Mouse (Mus musculus): ENCODE measurements around the gene Hist1h4i.
A peak's percentile ranks its signal among the peaks of the same experiment; 100 is the strongest.
"Not testable (repeated sequence)": the region's sequence is repeated elsewhere in the genome, so short reads cannot be mapped to it uniquely, and the experiment has no call there.

Gene Hist1h4i

DNA sequence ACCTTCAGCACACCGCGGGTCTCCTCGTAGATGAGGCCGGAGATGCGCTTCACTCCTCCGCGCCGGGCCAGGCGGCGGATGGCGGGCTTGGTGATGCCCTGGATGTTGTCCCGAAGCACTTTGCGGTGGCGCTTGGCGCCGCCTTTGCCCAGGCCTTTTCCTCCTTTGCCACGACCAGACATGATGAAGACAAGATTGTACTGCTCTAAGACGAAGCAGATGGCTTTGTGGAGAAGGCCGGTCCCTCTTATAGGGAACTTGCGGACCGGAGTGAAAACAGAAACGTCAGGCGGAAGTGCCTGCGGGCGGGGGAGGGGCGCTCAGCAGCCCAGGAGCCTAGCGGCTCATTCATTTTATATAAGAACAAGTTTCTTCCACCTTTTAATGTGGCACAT is at the start of gene Hist1h4i:
Hist1h4i (minus strand) TSS at position 221 of the 395 bp plus-strand sequence.
- peak; percentile 97 for DNase-seq (ENCODE audit: extremely low spot score)

DNA sequence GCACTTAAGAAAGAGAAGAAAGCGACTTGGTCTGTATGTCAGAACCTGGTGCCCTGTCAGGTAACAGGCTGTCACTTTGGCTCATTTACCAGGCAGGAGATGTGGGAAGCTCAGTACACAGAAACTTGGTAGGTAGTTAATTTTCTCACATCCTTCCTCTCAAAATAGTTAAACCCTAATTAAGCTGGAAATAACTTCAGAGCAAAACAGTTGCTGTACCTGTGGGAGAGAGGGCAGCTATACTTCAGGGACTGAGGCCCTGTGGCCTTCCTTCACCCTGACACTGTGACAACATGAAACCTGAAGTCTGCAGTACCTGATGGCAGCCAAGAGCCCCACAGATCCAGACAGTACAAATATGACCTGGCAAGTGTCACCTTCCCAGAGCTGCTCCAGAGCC is 43.0 kb upstream of the Hist1h4i start, which contains the start of gene Vmn1r188:
Vmn1r188 (plus strand) TSS at position 301 of the 400 bp plus-strand sequence.
- DNase-seq (ENCODE audit: extremely low spot score) = not testable (repeated sequence)

DNA sequence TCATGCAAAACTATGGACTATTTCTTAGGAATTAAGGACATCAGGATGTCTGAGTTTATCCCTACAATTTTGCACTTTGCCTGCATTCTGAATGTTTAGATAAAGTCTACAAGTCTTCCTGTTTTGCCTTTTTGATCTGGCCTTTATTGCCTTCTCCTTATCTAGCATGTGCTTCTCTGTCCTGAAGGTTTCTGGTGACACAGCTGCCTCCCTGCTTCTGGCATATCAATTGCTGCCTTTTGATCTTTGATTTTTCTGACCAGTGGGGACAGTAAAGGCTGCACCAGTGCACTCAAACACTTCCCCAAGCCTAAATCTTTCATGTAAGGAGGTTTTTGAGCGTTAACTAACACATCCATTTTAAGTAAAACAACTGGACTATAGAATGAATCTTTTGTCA is 22.3 kb upstream of the Hist1h4i start:
- DNase-seq (ENCODE audit: extremely low spot score) = no peak

DNA sequence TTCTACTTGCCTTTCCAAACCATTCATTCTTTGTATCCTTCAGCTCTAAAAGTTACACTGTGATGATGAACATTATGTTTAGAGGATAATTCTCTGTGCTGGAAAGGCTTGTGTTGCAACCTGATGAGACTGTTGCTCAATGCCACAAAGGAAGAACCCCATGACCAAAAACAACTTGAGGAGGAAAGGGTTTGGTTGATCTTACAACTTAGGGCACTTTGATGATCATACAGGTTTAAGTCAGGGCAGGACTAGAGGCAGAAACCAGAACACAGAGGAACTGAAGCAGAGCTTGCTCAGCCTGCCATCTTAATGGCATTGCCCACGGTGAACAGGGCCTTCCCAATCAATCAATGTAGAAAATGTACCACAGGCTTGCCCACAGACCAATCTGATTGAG is 20.3 kb upstream of the Hist1h4i start:
- DNase-seq (ENCODE audit: extremely low spot score) = no peak

DNA sequence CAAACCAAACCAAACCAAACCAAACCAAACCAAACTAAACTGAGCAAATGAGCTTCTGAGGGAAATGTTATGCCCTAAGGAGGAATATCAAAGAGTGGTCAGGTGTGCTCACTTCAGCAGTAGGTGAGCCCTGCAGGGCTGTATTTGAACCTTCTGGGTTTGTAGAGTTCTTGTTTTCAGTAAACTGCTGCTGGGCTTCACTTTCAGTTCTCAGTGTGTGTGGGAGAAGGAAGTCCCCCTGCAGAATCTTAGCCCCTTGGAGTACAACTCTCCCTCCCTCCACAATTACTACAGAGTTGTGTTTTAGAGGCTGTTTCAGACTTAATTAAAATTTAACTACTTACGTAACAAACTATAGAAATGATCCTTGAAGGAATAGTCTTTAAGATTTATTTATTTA is 12.6 kb upstream of the Hist1h4i start:
- no peak for DNase-seq (ENCODE audit: extremely low spot score)

DNA sequence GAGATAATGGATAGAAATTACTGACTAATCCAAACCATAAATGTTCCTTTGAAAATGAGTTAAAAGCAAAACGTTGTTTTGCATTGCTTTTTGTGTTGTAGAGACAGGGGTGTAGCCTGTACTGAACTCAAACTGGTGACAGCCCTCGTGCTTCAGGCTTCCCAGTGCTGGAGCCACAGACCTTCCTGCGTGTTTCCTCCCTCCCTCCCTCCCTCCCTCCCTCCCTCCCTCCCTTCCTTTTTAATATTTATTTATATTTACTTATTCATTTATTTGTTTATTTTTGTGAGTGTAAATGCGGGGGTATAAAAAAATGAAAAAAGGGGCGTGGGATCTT is 10.3 kb upstream of the Hist1h4i start:
- DNase-seq (ENCODE audit: extremely low spot score) = no peak

DNA sequence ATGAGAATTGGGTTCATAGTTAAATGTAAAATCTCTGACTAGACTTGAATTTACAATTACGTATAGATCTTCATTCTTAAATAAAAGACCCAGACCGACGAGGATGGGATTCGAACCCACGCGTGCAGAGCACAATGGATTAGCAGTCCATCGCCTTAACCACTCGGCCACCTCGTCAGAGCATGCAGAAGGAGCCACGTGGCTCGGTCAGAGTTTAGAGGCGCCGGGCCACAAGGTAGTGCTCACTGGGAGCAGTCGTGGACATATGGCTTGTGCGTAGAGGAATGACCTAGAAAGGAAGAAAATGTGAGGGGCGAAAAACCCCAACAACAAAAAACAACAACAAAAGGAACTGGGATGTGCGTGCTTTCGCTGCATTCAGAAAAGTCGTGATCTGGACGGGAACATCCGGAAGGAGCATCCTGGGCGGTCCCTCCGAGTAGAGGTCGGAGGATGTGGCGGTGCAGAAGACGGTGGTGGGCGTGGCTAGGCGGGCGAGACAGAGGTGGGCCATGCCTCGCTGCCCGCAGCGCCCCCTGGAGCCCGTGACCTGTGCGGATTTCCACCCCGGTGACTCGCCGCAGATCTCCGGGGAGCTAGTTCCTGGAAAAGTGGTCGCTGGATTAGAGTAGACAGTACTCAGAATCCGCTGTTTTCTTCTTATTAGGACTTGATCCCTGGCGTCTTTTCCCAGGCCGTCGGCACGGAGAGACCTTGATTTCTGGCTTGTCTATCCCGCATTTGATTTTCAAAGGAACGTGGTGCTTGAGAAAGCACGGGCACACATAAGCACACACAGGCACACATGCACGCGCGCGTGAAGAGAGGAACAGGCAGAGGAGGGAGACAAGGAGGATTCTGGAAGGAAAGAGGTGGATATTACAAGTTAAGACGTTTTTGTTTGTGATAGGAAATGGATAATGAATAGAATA is 9.7 kb upstream of the Hist1h4i start:
- peak; percentile 97 for DNase-seq (ENCODE audit: extremely low spot score)

DNA sequence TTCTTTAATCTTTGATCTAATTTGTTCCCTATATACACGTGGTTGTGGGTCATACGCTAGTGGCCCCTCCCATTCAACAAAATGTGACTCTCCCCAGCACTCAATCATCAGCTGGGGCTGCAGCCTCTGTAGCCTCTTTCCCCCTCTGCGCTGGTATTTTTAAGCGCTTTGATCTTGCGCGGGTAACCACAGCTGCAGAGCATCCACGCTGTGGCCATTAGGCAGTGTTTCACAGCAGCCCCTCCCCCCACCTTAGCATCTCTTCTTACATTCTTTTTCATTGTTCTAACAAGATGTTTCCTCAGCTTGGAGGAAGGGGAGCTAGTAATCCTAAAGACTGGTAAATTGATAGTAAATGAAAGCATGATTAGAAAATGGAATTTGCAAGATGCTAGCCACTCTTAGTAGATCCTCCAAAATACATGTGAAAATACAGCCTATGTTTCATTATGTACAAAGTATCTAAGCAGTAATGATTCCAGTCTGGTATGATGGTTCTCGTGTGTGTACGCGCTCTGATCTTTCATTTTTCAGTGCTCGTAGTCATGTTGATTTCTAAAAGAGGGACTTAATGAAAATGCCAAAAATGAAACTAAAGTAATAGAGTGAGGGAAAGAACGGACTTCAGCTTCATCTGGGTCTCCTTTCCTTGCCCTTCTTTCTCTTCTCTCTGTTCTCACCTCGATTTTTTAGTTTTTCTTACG is 8.7 kb upstream of the Hist1h4i start:
- peak; percentile 83 for DNase-seq (ENCODE audit: extremely low spot score)

DNA sequence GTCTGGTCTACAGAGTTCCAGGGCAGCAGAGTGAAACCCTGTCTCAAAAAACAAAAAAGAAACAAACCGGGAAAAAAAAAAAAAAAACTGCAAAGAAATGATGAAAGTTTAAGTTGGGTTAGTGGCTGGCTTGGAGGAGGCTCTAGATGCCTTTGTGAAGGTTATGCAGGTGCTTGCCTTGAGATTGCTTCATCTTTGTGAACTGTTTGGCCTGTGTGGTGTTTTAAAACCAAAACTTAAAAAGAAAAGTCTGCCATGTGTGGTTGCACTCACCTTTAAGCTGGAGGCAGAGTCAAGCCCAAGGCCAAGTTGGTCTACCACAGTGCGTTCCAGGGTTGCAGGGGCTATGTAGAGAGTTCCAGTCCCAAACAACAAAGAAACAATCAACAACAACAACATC is 7.9 kb upstream of the Hist1h4i start:
- DNase-seq (ENCODE audit: extremely low spot score) = no peak

DNA sequence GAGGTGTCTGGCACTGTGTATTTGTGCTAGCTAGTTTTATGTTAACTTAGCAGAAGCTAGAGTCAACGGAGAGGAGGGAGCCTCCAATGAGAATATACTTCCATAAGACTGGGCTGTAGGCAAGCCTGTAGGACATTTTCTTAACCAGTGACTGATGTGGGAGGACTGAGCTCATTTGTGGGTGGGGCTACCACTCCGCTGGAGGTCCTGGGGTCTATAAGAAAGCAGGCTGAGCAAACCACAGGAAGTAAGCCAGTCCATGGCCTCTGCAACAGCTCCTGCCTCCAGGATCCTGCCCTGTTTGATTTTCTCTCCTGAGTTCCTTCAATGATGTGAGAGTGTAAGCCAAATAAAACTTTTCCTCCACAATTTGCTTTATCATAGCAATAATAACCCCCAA is 4.1 kb upstream of the Hist1h4i start:
- no peak for DNase-seq (ENCODE audit: extremely low spot score)

DNA sequence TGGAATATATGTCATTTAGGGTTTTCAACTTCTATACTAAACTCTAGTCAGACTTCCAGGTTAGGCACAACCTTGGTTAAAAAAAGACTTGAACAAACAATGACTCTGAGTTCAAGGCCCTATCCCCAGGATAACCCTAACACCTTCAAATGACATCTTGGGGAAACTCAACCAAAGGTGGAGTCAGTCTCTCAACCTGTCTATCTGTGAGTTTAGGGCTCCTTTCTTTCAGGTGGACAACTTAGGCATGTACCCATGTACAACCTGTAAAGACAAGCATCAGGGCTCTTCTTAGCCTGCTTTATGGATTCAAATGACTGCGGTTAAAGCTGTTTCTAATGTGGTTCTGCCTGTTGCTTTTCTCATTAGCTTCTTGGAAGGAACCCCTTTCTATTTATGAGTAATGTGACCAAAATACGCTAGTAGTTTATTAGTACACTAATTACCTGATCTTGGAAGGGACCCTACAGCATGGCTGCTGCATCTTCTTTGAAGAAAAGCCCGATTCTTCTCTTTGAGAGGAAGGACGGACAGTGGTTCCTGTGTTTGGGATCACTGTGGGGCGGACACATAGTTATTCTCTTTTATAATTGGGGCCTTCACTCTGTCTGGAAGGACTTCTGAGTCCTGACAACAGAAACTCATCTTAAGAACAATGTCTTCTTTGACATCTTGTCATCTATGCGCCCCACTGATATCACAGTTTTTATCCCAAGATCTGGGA is 3.4 kb upstream of the Hist1h4i start:
- DNase-seq (ENCODE audit: extremely low spot score) = no peak

DNA sequence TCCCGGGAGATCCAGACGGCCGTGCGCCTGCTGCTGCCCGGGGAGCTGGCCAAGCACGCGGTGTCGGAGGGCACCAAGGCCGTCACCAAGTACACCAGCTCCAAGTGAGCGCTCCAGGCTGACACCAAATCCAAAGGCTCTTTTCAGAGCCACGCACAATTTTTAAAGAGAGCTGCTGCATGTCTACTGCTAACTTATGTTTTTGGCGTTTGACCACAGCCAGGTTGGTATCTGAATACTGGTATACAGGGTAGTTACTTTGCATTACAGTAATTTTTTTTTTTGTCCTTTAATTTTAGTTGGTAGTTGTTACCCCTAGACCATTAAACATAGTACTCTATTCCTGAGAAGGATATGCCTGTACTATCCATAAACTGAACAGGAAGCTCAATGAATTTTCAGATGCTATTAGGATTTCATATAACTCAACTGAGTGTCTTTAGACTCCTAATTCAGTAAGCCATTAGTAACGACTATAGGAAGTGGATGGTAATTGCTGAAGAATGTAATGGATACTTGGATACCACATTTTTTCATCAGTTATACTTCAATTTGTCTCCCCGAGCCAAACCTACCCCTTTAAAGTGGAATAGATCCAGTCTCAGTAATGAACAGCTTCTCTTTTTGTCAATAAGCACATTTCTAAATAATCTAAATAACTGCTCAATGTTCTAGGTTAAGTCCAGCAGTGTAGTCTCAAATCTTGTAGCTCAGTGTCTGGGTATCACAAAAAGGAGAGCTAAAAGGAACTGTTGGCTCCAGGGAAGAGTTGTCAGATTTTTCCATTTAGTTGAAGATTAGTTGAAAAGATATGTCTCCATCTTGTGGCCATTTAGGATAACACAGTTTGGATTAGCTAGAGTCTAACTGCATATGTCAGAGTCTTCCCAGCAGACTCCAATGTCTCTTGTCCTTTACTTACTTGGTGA is 2.6 kb upstream of the Hist1h4i start:
- DNase-seq (ENCODE audit: extremely low spot score) = peak; percentile 78

DNA sequence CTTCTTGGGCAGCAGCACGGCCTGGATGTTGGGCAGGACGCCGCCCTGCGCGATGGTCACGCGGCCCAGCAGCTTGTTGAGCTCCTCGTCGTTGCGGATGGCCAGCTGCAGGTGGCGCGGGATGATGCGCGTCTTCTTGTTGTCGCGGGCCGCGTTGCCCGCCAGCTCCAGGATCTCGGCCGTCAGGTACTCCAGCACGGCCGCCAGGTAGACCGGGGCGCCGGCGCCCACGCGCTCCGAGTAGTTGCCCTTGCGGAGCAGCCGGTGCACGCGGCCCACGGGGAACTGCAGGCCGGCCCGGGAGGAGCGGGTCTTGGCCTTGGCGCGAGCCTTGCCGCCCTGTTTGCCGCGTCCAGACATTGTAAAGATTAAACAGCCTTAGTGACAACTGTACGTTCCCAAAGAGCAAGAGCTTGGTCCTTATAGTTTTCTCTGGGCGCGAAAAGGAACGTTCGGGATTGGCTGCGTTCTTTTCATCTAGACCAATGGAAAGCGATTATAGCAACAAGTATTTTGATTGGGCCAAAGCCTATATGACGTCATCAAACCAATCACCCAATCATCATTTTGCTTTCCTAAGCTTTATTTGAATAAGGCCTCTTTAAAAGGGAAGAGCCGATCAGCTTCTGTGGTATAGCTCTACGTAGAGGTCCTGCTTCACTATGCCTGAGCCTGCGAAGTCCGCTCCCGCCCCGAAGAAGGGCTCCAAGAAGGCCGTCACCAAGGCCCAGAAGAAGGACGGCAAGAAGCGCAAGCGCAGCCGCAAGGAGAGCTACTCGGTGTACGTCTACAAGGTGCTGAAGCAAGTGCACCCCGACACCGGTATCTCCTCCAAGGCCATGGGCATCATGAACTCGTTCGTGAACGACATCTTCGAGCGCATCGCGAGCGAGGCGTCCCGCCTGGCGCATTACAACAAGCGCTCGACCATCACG is 1.7 kb upstream of the Hist1h4i start, which contains the start of the genes Hist1h2ag and Hist1h2bj:
Hist1h2ag (minus strand) TSS at position 377 of the 935 bp plus-strand sequence.
Hist1h2bj (plus strand) TSS at position 647 of the 935 bp plus-strand sequence.
- DNase-seq (ENCODE audit: extremely low spot score) = peak; percentile 95

DNA sequence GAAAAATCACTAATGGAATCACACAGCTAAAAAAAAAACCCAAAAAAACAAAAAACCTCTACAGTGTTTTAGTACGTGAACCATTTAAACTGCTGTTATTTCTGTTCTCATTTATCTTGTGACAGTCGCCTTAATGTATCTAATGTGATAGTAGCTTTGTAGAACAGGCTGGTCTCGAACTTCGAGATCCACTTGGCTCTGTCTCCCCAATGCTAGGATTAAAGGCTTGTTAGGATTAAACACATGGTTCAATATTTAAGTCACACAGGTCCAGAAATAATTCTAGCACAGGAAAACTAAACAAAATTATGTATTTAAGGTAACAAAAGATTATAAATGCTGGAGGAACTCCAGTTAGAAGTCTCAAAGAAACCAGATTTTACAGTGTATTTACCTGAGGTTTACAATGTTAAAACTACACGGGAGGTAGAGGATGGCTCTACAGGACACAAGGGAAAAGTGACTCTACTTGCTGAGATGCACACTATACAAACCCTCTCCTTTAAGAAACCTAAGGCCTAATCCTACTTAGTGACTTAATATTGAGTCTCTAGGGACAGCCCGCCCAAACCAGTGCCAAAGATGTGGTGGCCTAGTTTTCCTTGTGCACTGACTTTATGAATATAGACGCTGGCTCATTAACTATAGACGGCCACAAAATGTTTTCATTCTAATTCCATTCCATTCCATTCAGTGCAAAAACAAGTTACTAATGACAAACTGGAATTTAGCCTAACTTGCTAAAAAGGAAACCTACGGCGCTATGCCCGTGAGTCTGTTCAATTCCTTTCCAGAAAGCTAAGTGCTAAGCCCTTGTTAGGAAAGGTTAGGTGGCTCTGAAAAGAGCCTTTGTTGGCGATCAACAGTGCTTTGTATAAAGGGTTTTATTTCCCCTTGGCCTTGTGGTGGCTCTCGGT is 747 bp upstream of the Hist1h4i start:
- peak; percentile 73 for DNase-seq (ENCODE audit: extremely low spot score)

DNA sequence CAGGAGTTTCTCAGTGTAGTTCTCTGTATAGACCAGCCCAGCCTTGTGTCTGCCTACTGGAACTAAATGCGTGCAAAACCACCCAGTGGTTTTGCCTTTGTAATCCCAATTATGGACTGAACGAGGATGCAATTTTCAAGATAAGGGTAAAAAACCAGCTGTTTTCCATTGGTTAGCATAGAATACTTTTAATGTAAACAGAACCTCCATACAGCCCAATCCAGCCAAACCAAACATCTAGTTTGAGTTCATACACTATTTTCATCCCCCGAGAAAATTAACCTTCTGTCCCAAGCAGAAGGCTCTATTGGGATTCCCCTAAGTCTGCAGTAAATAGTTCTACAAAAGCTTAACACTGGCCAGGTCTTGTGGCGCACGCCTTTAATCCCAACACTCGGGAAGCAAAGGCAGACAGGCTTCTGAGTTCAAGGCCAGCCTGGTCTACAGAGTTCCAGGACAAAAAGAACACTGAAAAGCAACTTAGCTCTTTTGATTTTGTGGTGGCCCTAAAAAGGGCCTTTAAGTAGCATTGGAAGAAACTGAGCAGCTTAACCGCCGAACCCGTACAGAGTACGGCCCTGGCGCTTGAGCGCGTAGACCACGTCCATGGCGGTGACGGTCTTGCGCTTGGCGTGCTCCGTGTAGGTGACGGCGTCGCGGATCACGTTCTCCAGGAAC is 559 bp downstream of the Hist1h4i start:
- DNase-seq (ENCODE audit: extremely low spot score) = peak; percentile 84

DNA sequence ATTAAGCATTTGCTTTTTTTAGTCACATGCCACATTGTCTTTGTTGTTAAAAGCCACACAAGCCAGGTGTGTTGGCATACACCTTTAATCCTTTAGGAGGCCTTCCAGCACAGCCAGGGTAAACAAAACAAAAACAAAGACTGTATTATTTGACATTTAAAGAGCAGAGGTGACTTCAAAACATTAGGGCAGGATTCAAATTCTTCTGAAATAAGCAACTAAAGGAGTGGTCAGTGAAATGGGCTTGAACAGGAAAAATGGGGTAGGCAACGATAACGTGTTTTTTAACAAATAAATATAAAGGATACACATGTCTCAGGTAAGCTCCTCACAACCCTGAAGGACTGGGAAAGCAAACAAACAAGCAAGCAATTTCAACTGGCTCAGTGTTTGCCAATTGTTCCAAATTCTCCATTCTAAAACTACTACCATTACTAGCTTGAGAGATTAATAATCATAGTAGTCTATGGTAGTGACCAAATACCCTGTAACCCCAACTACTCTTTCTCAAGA is 1.2 kb downstream of the Hist1h4i start:
- no peak for DNase-seq (ENCODE audit: extremely low spot score)

DNA sequence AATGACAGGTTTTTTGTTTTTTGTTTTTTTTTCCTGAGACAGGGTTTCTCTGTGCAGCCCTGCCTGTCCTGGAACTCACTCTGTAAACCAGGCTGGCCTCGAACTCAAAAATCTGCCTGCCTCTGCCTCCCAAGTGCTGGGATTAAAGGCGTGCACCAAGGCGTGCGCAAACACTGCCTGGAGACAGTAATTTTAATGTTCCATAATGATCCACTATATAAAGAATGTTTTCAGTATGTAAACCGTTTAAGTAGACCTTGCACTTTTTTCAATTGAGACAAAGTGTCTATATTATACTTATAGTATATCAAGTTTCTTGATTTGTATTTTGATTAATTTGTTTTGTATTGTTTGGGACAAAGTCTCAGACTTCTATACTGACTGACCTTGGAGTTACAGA is 1.8 kb downstream of the Hist1h4i start:
- no peak for DNase-seq (ENCODE audit: extremely low spot score)

DNA sequence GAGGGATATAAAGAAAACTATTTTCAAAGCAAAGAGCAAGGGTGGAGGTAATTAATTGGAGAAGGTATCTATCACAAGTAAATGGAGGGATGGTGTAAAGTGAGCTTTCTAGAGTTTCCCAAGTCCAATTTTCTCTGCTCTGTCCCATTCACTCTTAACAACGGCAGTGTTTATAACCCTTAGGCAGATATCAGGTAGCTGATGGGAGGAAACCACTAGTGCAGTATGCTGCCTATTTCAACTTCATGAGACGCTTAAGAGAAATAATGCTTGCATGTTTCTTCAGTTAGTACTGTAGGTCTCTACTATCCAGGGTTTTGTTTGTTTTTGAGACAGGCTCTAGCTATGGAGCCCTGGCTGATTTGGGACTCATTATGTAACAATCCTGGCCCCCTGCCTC is 3.7 kb downstream of the Hist1h4i start:
- DNase-seq (ENCODE audit: extremely low spot score) = no peak

Measured in embryo, embryonic 9.5 days (tissue).